Mouse (Mus musculus) lung, adult 18-20 months (tissue): ENCODE results near the gene Fat3.
A peak's percentile ranks its signal among the peaks of the same experiment; 100 is the strongest.

Experiments
- DNase-seq, 2 experiments: peaks; one replicate each; pipeline ENCODE4 v3.0.0; 2022; ENCODE audit warnings: mixed read lengths in 2 of 2

Fat3 gene

DNA sequence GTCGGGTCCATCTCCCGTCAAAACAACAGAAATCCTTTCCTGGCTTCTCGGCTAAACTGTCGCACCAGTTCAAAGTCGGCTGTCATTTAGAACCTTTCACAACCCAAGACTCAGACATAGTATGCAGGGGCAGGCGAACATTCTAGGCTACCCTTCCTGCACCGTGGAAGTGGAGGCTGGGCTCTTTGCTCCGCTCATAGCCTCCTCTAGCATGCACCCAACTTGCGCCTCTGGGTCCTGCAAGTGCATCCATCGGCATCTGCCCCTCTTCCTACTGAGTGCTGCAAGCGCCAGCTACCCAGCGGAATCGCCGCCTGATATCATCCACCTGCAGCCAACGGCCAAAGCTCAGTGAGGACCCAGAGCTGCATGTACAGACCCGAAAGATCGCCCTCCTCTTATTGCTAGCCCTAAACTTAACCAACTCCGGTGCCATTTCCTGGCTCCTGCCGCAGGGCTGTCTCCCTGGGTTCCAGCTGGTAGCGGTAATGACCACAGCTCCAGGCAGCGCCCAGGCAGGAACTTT is at the start of gene Fat3:
TSS of gene Fat3 (minus strand) at position 100 of the 526 bp plus-strand sequence.
- peak in 1 of 2 experiments; percentile 4 for DNase-seq

DNA sequence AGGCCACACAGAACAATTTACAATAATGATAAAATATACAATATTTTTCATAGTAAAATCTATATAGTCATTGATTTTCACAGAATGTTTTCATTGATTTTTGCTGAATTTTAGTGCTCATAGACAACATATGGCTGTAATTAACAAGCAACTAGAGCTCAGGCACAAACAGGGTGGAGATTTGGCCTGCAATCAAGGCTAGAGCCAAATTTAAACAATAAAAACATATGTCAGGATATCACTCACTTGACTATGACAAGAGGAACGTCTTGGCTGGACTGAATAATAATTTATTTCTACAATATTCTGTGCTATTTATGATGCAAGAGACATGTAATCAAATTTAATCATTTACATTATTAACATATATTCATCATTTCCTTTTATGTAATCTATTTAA is 31.8 kb upstream of the Fat3 start:
- no peak for DNase-seq

DNA sequence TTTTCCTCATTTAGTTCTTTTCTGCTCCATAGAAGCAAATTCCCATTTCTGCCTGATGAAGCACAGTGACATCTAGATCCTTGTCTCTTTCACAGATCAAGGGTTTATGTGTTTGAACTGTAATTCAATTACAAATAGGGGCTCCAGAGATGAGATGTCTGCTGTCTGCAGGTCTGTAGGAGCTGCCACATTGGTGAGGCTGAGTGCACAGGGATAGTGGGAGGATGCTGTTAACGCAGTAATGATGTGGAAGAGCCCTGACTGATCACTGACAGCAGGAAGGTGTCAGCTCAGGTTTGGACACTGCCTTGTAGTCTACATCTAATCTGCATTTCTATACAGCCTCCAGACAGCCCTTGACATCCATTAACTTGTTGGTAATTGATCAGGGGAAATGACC is 16.5 kb upstream of the Fat3 start:
- DNase-seq: no peak

DNA sequence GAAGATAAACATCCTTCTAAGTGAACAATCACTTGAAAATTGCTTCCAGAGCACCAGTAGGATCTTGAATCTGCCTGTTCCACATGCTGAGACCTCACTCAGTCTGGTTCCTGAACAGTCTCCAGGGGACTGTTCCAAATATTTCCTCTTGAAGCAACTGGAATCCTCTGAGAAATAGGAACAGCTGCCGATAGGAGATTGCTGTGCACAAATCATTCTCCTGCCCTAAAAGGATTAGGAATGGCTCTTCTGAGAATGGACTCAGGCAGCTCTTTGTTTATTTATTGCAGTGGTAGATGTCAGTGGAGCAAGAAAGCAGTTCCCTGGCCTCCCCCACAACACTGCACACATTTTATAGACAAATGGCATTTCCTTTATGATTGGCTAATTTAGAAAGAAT is 10.9 kb upstream of the Fat3 start:
- no peak for DNase-seq

DNA sequence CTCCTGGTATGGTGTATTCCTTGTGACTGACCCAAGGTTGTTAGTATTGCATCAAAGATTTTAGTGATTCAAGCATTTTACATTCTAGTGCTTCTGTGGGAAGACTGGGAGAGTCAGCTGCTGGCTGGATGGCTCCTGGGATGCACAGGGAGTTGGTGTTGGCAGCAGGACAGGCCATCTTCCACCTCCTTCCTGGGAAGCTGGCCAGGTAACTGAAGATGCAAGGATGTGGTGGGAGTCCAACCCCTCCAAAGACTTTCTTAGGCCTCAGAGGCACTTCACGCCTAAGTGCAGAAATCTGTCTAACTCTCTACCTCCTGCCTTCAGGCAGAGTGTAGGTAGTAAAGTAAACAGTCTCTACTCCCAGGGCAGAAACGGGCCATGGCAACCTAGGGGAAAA is 2.7 kb upstream of the Fat3 start:
- no peak for DNase-seq

DNA sequence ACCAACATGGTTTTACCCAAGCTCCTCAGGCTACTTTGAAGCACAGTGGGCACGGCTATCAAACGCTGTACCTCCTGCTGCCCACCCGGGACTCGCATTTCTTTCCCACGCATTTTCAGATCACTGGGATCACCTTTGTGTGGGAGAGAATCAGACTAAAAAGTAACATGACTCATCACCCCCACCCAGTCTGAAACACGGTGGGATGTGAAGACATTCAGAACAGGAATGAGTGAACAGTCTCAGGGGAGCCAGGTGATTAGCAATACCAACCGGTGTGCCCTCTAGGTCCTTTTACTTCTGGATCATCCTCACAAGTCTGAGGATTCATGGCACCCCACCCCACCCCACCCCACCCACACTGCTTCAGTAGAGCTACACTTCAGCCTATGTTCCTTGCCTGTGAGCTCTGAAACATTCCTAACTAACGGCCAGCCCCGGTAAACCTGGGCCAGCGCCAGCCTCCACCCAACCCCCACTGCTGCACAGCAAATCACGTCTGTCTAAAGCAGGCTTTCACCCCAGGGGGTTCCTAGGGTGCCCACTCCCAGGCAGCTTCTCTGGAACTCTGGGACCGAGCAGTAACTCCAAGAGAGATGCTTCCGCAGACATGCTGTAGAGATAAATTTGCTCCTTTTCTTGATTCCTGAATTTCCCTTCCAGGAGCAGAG is 1.7 kb upstream of the Fat3 start:
- no peak for DNase-seq

DNA sequence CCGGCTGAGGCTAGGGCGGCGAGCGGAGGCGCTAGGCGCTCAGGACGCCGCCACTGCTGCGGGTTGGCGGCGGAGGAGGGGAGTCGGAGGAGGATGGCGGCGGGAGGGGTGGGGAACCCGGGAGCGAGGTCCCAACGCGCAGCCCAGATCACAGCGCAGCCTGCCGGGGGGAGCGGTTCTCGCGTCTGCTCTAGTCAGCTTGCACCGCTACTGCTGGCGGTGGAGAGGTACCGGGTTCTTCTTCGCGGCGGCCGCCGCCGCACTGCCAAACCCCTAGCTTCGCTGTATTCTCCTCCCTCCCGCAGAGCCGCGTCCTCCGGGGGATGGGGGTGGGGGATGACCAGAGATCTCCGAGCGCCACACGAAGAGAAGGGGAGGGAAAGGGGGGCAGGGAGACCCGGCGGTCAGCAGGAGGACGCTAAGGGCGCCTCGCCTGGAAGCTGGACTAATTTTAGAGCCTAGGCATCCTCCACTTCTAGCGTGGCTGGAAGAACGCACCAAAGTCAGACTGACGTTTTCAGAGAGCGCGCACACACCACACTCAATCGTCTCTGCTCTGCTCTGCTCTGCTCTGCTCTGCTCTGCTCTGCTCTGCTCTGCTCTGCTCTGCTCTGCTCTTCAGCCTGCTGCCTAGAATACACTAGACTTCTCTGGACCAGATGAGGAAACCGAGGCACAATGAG is 1.0 kb upstream of the Fat3 start:
- DNase-seq: peak; percentile 44 to 47

DNA sequence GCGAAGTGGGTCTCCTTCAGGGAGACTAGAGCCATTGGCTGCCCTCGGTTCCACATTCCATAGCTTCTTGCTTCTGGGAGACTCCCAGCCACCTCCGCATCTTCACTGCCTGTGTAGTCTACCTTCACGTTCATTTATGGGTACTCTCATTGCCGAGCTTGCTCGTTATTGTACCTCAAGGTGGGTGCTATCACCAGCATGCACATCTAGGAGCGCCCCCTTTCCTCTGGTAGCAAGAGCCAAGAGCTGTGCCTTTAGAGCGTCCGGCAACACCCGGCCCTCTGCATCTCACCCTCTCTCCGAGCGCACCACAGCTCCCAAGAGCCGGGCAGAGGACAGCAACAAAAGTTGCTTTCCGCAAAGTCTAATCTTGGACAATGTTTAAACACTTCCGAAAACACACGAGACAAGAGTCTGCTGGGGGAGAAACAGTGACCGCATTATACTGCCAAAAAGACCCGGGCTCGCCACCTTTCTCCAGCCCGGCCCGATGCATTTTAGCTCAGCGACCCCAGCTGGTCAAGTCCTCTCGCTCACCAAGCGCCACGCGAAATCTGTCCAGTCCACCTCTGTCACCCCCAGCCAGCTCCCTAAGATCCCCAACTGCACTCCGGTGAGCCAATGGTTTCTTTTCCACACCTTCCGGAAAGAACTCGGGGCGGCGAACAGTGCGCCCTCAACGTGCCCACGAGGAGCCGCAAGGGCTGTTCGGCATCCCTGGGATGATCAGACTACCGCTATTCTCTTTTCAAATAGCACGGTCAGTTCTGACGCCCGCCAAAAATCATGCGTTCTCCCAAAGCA is 501 bp downstream of the Fat3 start:
- DNase-seq: peak; percentile 29 to 34

DNA sequence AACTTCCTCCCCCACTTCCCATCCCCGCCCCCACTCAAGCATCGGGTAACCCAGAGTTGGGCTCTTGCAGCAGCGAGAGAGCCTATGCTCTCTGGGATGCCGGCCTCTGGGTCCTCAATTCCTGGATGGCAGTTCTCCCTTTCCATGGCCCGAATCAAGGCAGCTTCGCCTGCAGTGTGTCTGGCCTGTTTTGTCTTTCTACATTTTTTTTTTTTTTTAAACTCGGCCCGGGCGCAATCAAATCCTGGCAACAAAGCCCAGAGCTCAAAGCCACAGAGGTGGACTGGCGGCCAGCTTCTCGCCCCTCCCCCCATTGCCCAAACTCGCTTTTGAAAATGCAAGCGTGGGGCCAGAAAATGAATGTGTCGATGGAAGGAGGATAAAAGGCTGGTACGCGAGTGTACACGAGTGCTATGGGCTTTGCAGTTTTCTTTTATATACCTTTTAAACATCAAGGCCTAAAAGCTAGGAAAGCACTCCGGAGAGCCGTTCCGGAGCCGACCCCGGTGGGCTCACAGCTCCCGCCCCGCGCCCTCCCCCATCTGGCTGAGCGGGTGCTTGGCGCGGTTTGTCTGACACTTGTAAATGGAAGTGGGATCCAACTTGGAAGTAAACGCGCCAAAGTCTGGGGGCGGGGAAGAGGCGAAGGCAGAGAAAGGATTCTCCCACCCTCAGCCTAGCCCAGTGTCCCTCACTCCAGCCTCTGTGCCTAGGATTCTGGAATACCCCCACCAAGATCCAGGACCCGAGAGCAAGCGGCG is 1.3 kb downstream of the Fat3 start:
- DNase-seq: peak; percentile 23 to 24

DNA sequence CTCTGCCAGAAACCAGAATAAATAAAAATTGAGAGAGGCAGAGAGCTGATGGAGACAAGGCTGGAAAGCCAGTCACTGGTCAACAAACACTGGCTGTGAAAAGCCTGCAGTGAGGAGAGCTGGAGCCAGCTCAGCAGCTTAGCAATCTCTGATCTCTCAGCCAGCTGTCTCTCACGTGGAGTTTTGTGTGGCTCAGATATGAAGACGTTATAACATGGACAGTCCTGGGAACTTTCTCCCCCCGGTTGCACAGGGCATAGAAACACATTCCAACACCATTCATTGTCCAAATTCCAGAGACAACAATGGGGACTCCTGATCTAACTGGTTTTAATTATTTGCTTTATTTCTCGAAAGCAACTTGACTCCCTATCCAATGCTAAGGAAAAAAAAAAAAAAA is 2.2 kb downstream of the Fat3 start:
- no peak for DNase-seq

DNA sequence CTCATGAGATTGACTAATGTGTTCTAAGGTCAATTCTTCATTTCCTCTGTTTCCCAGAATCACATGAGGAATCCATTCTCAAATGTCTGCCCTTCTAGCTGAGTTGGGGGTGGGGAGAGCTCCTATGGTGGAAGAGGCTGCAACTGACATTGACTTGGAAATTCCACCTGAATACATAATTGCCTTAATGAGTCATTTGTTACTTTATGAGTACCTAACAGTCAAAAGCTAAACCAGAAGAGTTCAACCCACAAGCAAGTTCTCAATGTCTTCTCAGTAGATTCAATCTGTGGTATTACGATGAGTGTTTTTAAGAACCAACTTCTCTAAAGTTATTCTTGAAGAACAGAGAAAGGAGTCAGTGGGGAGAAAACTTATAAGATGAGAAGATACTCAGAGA is 3.7 kb downstream of the Fat3 start:
- no peak for DNase-seq

DNA sequence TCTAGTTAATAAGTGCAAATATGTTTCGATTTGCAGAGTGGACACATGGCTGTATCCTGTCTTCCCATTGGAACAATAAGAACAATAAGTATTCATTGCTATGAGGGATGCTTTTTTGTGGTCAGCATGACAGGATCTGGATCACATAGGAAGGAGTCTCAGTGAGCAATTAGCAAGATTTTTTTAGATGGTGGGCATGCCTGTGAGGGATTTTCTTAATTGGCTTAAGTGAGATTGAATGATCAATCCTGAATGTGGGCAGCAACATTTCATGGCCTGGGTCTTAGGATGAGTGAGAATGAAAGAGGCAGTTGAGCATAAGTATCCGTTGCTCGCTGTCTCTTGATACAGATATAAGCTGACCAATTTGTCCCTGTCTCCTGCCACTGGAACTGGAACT is 4.8 kb downstream of the Fat3 start:
- no peak for DNase-seq

DNA sequence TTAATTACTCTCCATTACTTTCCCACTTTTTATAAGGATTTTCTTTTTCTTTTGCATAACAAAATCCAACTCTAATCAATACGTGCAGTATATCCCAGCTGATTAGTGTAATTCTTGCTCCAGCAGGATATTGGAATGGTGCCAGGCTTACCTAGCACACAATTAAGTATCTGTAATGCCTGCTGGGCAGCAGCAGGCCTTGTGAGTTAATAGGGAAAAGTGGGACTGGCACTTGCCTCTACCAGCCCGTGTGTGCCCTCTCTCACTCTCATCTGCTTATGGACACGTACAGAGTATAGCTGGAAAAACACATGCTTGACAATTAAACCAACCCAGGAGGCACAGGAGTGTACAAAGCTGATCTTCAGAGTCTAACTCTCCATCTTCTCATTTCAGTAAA is 11.4 kb downstream of the Fat3 start:
- DNase-seq: no peak

DNA sequence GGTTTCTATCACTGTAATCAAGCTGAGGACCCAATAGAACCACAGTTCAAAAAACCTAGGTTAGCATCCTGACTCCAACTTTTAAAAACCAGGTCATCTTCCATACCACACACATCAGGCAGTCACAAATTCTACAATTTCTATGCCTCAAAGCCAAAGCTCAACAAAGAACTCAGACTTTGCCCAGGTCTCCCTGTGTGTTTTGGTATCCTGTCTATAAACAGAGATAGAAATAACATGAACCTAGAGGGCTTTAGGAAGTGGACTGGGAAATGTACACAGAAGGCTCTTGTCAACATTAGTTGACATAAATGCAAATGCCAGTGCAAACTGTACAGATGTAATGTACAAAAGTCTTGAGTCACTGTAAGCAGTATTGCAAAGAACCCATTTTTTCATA is 13.5 kb downstream of the Fat3 start:
- no peak for DNase-seq

DNA sequence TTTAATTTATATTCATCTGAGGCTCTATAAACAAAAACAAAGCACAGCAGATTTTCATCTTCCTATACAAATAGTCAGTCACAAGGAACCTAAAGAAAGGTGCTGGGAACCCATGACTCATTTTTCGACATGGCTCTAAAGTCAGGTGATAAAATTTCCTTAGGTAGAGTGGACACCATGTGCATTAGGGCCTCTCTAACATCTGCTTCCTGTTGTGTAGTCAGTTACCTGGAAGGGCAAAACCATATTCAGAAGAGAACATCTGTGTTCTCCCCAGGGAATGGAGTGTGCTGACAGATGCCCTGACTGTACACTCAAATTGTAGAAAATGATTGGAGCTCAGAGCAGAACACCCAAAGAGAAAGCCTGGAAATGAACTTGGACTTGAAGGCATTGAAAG is 14.9 kb downstream of the Fat3 start:
- no peak for DNase-seq

DNA sequence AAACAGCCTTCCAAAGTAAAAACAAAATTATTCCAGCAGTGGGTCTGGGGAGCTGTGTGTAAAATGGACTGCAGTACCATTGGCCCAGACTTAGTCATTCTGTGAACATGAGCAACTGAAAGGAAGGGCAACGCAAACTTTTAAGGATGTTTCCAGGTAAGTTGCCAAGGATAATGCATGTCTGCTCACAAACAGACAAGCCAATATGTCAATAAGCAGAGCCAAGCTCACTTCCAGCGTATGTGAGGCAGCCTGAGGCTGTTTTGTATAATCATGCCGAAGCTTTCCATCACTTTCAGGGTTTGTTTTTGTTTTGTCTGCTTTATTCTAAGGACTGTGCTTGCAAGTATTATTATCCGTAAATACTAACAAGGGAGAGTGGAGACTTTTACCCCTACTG is 15.9 kb downstream of the Fat3 start:
- no peak for DNase-seq

DNA sequence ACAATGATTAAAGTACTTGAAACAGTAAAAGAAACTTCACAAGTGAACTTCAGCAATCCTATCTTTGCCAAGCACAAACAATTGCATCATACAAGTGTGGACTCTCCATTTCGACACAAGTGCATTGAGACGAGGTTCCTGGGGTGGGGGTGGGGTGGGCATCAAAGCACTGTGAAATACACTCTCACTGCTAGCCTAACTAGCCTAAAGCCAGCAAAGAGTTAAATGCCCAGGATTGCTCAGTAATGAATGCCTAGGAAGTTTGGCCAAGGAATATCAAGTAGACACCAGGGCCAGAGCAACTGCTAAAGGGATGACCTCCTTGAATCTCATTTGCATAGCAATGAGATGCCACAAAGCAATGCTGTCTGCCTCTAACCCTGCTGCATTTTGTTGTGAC is 16.3 kb downstream of the Fat3 start:
- peak in 1 of 2 experiments; percentile 21 for DNase-seq

DNA sequence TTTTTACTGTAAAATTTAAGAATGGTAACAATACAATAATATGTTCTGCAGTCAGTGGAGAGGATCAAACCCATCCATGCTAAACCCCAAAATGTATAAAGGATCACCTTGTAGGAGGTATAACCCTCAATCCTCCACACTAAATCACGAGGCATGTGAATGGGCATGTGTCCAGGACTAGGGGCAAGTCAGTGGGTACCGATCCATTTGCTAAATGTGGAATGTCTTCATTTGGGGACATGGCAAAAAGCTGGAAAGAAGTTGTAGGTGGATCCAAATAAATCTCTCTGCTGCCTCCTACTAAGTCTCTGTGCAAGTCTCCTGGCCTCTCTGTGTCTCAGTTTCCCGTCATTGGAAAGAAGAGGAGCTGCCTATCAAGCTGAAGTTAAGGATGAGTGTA is 39.6 kb downstream of the Fat3 start:
- DNase-seq: no peak

DNA sequence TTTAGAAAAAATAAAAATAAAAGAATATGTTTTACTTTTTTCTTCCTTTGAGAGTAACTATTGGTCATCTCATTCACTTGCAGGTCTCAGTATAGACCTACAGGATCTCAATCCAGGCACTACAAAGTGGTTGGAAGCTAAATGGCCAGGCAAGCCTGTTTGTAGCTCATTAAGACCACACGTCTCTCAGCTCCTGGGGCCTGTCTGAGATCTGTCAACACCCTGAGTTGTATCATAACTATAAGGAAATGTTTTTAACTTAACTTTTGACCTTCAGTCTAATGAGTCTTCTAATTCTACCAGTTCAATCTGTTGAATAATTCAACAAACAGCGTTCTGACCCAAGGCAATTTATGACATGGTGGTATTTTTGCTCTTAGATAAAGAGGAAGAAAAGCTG is 40.5 kb downstream of the Fat3 start:
- no peak for DNase-seq

DNA sequence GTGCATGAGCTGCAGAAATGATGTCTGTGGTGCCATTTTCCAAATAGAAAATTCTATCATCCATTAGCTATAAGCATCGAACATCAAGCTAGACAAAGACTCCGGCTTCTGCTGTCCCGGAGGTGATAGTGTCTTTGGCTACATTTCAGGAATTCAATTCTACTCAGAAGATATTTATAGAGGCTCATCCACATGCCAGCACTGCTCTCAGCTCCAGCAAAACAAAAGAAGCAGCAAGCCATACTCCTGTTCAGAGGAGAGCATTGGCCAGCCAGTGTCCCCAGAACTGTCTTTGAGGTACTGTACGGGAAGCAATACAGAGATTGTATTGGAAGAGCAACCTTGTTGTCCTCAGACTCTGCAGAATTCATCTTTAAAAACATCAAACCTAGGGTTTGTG is 59.2 kb downstream of the Fat3 start:
- no peak for DNase-seq

DNA sequence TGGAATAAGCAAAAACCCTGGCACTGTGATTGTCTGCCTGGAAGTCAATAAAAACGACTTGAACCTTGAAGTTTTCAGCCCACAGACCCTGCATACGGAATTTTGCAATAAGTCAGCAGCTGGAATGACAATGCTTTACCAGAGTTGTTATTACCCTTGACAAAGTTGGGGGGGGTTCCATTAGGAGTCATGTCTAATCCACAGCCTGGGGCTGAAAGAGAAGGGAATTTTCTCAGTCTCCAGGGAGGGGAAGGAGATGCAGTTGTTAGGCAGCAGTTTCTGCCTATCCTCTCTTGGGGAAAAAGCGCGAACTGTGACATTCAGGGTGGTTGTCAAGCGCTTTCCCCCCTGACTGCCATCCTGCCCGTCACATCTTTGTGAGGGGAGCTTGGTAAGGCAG is 60.4 kb downstream of the Fat3 start:
- no peak for DNase-seq

DNA sequence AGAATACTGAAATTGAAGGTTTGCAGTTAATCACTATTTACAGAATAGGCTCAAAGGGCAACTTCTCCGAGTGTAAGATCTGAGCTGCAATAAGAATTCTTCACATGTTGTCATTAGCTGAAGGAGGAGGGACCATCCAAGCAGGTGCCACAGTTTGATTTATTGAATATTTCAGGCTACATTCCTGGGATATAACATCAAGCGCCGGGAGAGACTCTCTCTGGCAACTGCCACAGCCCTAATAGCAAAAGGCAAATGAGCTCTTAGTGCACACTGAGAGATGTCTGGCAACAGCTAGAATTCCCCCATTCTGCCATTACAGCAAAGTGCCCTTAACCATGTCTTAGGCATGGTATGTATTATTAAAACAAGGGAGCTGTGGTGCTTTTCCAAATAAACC is 61.1 kb downstream of the Fat3 start:
- DNase-seq: no peak

DNA sequence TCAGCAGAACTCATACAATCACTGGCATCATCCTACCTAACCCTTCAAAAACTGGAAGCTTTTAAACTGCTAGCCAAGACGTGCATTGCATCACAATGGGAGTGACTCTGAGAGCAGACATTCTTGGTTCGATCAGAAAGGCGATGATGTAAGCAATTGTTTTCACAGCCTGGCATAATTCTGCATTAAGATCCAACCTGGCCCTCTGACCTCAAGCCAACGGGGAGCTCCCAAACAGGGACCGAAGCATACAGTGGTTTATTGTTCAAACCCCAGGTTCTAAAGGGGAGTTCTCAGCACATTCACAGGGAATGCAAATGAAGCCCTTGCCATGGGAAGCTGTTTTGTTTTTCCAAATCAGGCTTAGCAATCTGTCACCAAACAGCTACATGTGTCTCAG is 63.3 kb downstream of the Fat3 start:
- no peak for DNase-seq
